Mouse (Mus musculus) adrenal gland, adult 18-20 months (tissue): ENCODE data around the gene Olfr613. TPM values are rescaled to one million over a fixed set of nuclear protein-coding genes. Genes with fewer than 3 reads are reported as not detected.
"Not testable (repeated sequence)": the region's sequence is repeated elsewhere in the genome, so short reads cannot be mapped to it uniquely, and the experiment has no call there.

Experiments used
- DNase-seq, 2 experiments: peaks; one replicate each; pipeline ENCODE4 v3.0.0; 2021 to 2022; ENCODE audit warnings: low spot score in 2 of 2
- long read RNA-seq, 2 experiments: library from polyadenylated mRNA; stranded (forward); transcript quantifications; one replicate each; pipeline ENCODE4 v2.0.0; 2021
- microRNA-seq, 2 experiments: library from miRNA; unstranded; fragments of <30 nt; microRNA quantifications; one replicate each; pipeline ENCODE4 v1.2.0; 2021; ENCODE audit warnings: borderline number of aligned reads in 2 of 2
- total RNA-seq, 2 experiments: library from RNA; stranded (reverse); gene quantifications; 1 replicate in 1 of 2; 2 replicates in 1 of 2; pipeline ENCODE4 v1.2.3; 2021

Gene Olfr613
- total RNA-seq, result not detected
- long read RNA-seq, experiment 1, result 0 reads
- long read RNA-seq, experiment 2, result 0 reads

DNA sequence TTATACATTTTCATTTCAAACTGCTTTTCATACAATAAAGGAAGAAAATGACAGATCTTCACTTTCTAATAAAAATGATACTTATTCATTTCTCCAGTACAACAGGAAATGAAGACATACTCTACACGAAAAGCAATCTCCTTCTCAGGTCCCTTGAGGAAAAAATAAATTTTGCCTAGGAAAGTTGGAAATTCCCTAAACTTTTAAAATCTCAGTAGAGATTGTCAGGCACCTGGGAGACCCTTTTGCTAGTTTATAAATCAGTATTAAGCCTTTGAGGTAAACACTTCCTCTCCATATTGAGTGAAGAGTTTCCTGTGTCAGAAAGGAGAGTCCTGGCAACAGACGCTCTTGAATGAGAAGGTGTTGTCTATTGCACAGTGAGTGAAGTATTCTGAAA is at the start of gene Olfr613:
TSS of gene Olfr613 (plus strand) at position 301 of the 400 bp plus-strand sequence.
- DNase-seq, result no peak

DNA sequence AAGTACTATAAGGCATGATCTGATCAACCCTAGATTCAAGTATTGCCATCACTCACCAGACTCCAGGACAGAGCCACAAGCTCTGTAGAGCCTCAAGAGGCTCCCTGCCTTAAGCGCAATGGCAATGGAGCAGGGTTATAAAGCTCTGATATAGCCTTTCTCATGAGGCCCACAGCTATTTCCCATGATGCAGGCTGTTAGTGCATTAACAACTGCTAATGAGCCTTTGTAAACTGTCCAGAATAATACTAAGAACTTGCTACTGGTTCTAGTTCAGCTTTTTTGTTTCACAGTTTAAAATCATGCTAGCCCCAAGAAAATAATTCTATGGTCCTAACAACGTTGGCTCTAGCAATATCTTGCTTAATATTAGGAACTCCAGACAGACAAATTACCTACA is 35.9 kb upstream of the Olfr613 start, which contains the start of gene Olfr610:
TSS of gene Olfr610 (minus strand) at position 101 of the 400 bp plus-strand sequence.
- DNase-seq, result no peak

DNA sequence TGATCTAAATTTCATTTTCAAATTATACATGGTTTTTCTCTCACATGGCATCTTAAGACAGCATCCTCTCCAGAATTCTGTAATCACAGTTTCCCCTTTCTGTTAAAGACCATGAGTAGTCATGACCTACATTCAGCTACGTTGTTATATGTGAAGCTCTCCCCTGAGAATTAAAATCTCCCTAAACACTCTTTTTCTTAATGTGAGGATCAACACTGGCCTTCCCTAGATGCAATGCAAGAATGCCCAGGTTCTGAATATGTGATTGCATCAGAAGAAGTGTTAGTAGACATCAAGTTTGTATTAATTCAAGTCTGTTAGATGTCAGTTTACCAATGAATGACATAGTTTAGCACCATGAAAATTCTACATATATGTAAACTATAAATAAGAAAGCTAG is 27.1 kb upstream of the Olfr613 start, which contains the start of gene Olfr611:
TSS of gene Olfr611 (minus strand) at position 101 of the 400 bp plus-strand sequence.
- DNase-seq, result not testable (repeated sequence)

DNA sequence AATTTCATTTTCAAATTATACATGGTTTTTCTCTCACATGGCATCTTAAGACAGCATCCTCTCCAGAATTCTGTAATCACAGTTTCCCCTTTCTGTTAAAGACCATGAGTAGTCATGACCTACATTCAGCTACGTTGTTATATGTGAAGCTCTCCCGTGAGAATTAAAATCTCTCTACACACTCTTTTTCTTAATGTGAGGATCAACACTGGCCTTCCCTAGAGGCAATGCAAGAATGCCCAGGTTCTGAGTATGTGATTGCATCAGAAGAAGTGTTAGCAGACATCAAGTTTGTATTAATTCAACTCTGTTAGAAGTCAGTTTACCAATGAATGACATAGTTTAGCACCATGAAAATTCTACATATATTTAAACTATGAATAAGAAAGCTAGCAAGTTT is 5.3 kb upstream of the Olfr613 start, which contains the start of gene Olfr612:
TSS of gene Olfr612 (minus strand) at position 101 of the 400 bp plus-strand sequence.
- not testable (repeated sequence) for DNase-seq

DNA sequence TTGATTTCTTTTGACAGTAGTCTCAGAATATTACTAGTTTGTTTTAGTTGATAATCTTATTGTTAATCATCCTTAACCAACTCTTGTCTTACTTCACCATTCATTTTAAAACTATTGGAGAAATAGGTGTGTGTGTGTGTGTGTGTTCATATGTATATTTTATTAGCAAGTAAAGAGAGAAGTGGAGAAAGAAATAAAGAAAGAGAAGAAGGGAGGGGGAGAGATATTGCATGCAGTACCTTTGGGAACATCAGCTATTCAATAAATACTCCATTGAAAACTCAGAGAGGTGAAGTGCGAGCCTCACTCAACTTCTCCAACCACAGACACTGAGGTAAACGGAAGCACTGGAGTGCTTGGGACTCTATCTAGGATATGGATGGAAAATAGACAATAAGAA is 7.9 kb downstream of the Olfr613 start, which contains the start of gene Olfr615:
TSS of gene Olfr615 (plus strand) at position 301 of the 400 bp plus-strand sequence.
- no peak for DNase-seq

DNA sequence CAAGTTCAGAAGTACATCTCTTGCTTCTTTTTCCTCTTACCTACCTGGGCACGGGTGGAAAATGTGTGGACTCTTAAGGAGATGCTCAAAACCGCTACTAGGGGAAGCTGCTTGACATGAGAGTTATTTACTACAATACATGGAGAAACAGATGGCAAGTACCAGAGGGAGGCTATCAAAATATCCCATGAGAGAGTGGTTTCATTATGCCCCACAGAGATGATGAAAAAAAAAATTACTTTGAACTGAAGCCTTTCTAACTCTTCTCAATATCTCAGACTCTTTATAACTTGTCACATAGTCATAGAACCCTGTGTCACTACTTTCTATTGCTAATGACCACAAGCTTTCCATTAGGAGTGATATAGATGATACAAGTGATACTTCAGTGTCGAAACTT is 21.2 kb downstream of the Olfr613 start, which contains the start of gene Olfr616:
TSS of gene Olfr616 (minus strand) at position 101 of the 400 bp plus-strand sequence.
- no peak for DNase-seq

DNA sequence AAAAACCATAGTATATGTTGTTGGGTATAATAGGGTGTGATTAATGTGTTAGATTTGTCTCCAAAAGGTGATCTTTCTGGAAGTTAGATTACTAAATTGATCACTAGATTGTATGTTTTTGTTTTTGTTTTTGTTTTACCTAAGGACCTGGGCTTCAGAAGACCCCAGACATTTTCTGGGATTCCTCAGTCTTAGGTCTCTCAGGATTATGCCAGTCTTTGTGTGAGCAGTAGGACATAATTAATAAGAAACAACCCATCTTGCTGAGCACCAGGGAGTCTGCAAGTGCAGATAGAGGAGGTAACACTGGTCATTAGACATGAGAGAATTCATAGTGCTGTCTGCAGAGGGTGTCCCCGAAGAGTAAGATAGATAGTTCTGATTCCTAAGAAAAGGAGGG is 24.9 kb downstream of the Olfr613 start, which contains the start of gene Olfr617:
TSS of gene Olfr617 (plus strand) at position 301 of the 400 bp plus-strand sequence.
- no peak for DNase-seq

DNA sequence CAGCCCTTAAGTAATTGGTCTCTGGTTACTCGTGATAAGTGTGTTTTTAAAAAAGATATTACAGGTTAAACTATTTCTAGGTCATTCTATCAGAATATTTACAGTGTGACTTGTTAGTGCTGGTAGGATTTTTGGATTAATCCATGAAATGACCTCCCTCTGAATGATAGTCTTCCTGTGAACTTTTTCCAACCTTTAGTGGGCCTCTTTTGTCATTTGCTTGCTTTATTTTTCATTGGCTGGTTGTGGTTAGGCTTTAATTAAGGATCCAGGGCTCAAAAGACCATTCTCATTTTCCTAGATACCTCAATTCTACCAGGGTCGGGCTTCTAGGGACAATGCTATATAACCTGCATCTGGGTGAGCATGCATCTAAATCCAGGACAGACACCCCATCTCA is 41.9 kb downstream of the Olfr613 start, which contains the start of gene Olfr618:
TSS of gene Olfr618 (plus strand) at position 301 of the 400 bp plus-strand sequence.
- DNase-seq, result no peak

DNA sequence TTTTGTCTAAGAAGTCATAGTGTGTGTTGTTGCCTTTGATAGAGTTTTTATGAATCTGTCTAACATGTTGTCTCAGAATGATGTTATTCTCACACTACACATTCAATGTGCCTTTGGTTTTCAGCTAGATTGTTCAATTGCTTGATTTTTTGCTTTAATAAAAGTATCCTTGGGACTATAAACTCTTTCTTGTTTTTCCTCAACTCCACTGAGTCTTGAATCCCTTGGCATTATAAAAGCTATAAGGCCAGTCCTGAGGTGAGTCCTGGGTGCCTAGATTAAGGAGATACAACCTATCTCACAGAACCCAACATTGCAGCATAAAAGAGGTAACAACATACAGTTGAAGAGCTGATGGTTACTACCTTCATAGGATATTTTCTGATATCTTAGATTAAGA is 52.4 kb downstream of the Olfr613 start, which contains the start of gene Olfr619:
TSS of gene Olfr619 (plus strand) at position 301 of the 400 bp plus-strand sequence.
- DNase-seq, result no peak

Small RNA genes lying within 50 kb of the gene (microRNA-seq; reads per million reads assigned to microRNA genes)
- 0 reads per million in 2 experiments for gene Gm26506

Other genes starting within 250 kb of the Olfr613 start
- gene Olfr596, start 242.4 kb upstream of the Olfr613 start, total RNA-seq, result not detected
- not detected for gene Olfr597, start 231.8 kb upstream of the Olfr613 start, total RNA-seq
- gene Olfr598, start 224.5 kb upstream of the Olfr613 start, total RNA-seq, result not detected
- not detected for gene Olfr599, start 212.2 kb upstream of the Olfr613 start, total RNA-seq
- gene Olfr600, start 198.4 kb upstream of the Olfr613 start, total RNA-seq, result not detected
- not detected for gene Olfr601, start 185.4 kb upstream of the Olfr613 start, total RNA-seq
- gene Olfr603, start 161.9 kb upstream of the Olfr613 start, total RNA-seq, result not detected
- not detected for gene Usp17lc, start 133.0 kb upstream of the Olfr613 start, total RNA-seq
- gene Olfr605, start 102.6 kb upstream of the Olfr613 start, total RNA-seq, result not detected
- not detected for gene Olfr606, start 99.0 kb upstream of the Olfr613 start, total RNA-seq
- gene Olfr607, start 83.9 kb upstream of the Olfr613 start, total RNA-seq, result not detected
- not detected for gene Olfr608, start 78.2 kb upstream of the Olfr613 start, total RNA-seq
- not detected for gene Olfr609, start 50.0 kb upstream of the Olfr613 start, total RNA-seq
- not detected for gene Olfr610, start 36.0 kb upstream of the Olfr613 start, total RNA-seq
- not detected for gene Olfr611, start 27.2 kb upstream of the Olfr613 start, total RNA-seq
- gene Olfr612, start 5.4 kb upstream of the Olfr613 start, total RNA-seq, result not detected
- not detected for gene Olfr615, start 8.0 kb downstream of the Olfr613 start, total RNA-seq
- not detected for gene Olfr616, start 21.1 kb downstream of the Olfr613 start, total RNA-seq
- gene Olfr617, start 25.0 kb downstream of the Olfr613 start, total RNA-seq, result not detected
- not detected for gene Olfr618, start 42.0 kb downstream of the Olfr613 start, total RNA-seq
- gene Olfr619, start 52.5 kb downstream of the Olfr613 start, total RNA-seq, result not detected
- not detected for gene Olfr620, start 64.5 kb downstream of the Olfr613 start, total RNA-seq
- not detected for gene Olfr622, start 94.6 kb downstream of the Olfr613 start, total RNA-seq
- gene Olfr623, start 115.6 kb downstream of the Olfr613 start, total RNA-seq, result not detected
- gene Olfr624, start 123.1 kb downstream of the Olfr613 start, total RNA-seq, result not detected
- not detected for gene Olfr625-ps1, start 134.6 kb downstream of the Olfr613 start, total RNA-seq
- not detected for gene Olfr243, start 166.6 kb downstream of the Olfr613 start, total RNA-seq
- not detected for gene Olfr628, start 182.3 kb downstream of the Olfr613 start, total RNA-seq
- gene Olfr629, start 196.9 kb downstream of the Olfr613 start, total RNA-seq, result not detected
- not detected for gene Olfr630, start 209.3 kb downstream of the Olfr613 start, total RNA-seq
- not detected for gene Olfr69, start 223.5 kb downstream of the Olfr613 start, total RNA-seq
- gene Olfr68, start 231.6 kb downstream of the Olfr613 start, total RNA-seq, result not detected
- not detected for gene Olfr67, start 243.7 kb downstream of the Olfr613 start, total RNA-seq